Mouse (Mus musculus): ENCODE results near the gene Akap13. TPM values are rescaled to one million over a fixed set of nuclear protein-coding genes. Genes with fewer than 3 reads are reported as not detected.

Gene Akap13
- 24.3 and 27.9 TPM in 2 replicates for polyA plus RNA-seq (2015; fragmentation: Nextera tagmentation; extraction: Ambion mirVana)

DNA sequence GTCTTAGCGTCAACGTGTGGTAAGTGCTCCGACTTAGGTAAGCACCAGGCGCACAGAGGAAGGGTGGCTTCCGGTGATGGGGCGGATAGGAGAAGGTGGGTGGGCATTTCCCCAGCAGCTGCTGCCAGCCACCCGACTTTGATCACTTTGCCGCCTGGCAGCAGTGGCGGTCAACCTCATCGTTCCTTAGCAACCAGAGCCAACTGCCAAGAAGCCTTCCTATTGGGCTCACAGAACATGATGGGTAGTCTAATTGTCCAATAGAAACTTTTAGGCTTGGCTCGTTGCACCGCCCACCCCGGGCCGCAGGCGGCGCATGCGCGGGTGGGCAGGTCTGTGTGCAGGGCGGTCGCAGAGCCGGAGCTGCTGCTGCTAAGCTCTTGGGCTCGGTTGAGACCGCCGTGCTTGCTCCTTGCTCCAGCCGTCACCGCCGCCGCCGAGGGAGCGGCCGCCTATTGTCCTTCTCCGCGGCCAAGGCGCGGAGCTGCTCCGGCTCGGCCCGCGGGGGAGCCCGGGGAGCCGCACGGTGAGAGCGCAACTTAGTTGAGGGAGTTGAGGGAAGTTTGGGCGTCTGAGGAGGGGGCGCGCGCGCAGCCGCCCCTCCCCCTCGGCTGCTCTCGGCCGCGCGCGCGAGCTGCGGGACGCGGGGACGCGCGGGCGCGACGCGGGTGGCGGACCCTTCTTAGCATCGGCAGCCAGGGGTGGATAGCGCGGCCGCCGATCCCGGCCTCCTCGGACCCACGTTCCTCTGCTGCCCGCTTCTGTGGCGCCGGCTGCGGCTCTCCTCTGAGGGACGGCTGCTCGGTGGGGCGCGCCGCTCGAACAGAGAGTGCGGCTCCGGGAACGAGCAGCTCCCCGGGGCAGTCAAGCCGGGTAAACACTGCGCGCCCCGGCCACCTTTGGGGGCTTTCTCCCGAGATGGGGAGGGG lies at the start of gene Akap13:
Gene Akap13 (plus strand): TSS at position 312 of the 929 bp plus-strand sequence.
- under 1% methylated on average over 87 of the region's 94 CpGs for WGBS
- peak within 1 kb of the TSS; percentile 68 for H3K4me2 ChIP-seq (ENCODE audit: low read length)
- peak; percentile 100 for ATAC-seq (replicated peaks; ENCODE audit: low FRiP score, low read depth)
- H3K9ac ChIP-seq (ENCODE audit: low read depth, low read length): peak within 1 kb of the TSS; percentile 80
- no peaks in the 10 kb centered on the region for H3K27me3 ChIP-seq (ENCODE audit: insufficient read depth, low read length)
- TF ChIP-seq CTCF (IDR thresholded peaks at IDR 0.05; ENCODE audit: low read depth): peak; percentile 62
- DNase-seq (ENCODE audit: low spot score): peak; percentile 99
- no peaks in the 10 kb centered on the region for H3K9me3 ChIP-seq (replicated peaks; ENCODE audit: low read length)
- peak within 1 kb of the TSS; percentile 93 for H3K4me3 ChIP-seq (replicated peaks; ENCODE audit: low read depth, low read length)
- H3K4me1 ChIP-seq (replicated peaks; ENCODE audit: insufficient read depth, low read length): no peaks in the 10 kb centered on the region
- H3K27ac ChIP-seq: peak within 1 kb of the TSS; percentile 95
- no peaks in the 10 kb centered on the region for H3K36me3 ChIP-seq (ENCODE audit: insufficient read depth, low read length)

DNA sequence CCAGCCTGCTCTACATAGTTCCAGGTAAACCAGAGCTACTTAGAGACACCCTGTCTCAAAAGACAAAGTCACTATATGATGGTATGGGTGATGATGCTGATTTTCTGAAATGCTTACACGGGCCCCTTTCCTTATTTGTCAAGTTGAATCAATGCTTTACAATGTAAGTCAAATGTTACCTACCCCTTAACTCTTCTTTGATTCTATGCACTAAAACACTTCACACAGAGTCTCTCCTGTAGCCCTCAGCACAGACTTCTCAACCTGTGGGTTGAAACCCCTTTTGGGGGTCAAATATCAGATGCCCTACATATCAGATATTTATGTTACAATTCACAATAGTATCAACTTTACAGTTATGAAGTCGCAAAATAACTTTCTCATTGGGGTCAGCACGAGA lies 44.7 kb upstream of the Akap13 start:
- WGBS: 86% methylated on average over 3 of the region's 3 CpGs
- H3K27me3 ChIP-seq (ENCODE audit: insufficient read depth, low read length): no peaks in the 10 kb centered on the region
- no peaks in the 10 kb centered on the region for H3K9me3 ChIP-seq (replicated peaks; ENCODE audit: low read length)
- no peak for ATAC-seq (replicated peaks; ENCODE audit: low FRiP score, low read depth)
- no peak overlapping the region for H3K4me2 ChIP-seq (ENCODE audit: low read length)
- H3K4me3 ChIP-seq (replicated peaks; ENCODE audit: low read depth, low read length): no peak overlapping the region
- no peaks in the 10 kb centered on the region for H3K36me3 ChIP-seq (ENCODE audit: insufficient read depth, low read length)
- H3K27ac ChIP-seq: no peak overlapping the region
- TF ChIP-seq CTCF (IDR thresholded peaks at IDR 0.05; ENCODE audit: low read depth): no peak
- H3K9ac ChIP-seq (ENCODE audit: low read depth, low read length): no peak overlapping the region
- H3K4me1 ChIP-seq (replicated peaks; ENCODE audit: insufficient read depth, low read length): no peaks in the 10 kb centered on the region
- DNase-seq (ENCODE audit: low spot score): no peak

DNA sequence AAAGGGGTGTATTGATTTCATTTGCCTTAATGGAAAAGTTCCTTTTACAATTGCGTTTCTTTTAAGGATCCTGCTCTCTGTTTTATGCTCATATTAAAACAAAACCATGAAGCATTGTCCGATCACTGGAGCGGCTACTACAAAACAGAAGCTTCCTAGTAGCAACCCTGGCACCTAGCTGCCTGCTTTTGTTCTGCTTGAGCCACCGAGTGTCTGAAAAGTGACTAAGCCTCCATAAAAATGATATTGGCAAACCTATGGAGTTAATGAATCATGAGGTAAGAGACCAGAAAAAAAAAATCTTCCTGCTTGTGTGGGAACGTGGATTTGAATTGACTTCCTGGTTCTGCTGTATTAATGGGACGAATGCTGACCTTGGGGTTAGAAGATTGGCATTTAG lies 44.1 kb upstream of the Akap13 start:
- no peaks in the 10 kb centered on the region for H3K4me1 ChIP-seq (replicated peaks; ENCODE audit: insufficient read depth, low read length)
- no peak for TF ChIP-seq CTCF (IDR thresholded peaks at IDR 0.05; ENCODE audit: low read depth)
- H3K4me2 ChIP-seq (ENCODE audit: low read length): no peak overlapping the region
- H3K27me3 ChIP-seq (ENCODE audit: insufficient read depth, low read length): no peaks in the 10 kb centered on the region
- no peaks in the 10 kb centered on the region for H3K36me3 ChIP-seq (ENCODE audit: insufficient read depth, low read length)
- 59% methylated on average over 6 of the region's 6 CpGs for WGBS
- no peaks in the 10 kb centered on the region for H3K9me3 ChIP-seq (replicated peaks; ENCODE audit: low read length)
- no peak overlapping the region for H3K27ac ChIP-seq
- H3K9ac ChIP-seq (ENCODE audit: low read depth, low read length): no peak overlapping the region
- ATAC-seq (replicated peaks; ENCODE audit: low FRiP score, low read depth) (no peak), DNase-seq (ENCODE audit: low spot score) (no peak)
- H3K4me3 ChIP-seq (replicated peaks; ENCODE audit: low read depth, low read length): no peak overlapping the region

DNA sequence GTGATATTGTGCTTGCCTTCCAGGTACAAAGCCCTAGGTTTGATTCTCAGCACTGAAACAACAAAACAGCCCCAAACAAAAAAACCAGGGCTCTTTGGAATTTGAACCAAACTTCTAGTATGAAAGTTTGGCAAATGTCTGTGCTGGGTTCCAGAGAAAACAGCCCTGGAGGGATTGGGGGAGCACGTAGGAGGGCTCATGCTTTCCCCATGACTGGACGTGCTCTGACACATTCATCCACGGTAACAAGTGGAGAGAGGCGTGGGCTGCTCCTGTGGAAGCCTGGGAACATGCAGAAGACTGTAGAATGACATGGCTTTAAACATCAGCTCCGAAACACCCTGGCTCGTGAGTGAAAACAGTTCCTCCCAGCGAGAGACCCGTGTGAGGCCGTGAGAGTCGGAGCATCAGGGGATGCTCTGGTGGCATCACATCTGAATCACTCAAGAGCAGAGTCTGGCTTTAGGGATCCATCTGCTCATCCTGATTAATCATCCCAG lies 43.3 kb upstream of the Akap13 start:
- ATAC-seq (replicated peaks; ENCODE audit: low FRiP score, low read depth) (no peak), DNase-seq (ENCODE audit: low spot score) (no peak)
- Histone ChIP-seq H3K27me3 (ENCODE audit: insufficient read depth, low read length) (no peaks in the 10 kb centered on the region), H3K4me1 (replicated peaks; ENCODE audit: insufficient read depth, low read length) (no peaks in the 10 kb centered on the region), H3K4me2 (ENCODE audit: low read length) (no peak overlapping the region), H3K9ac (ENCODE audit: low read depth, low read length) (no peak overlapping the region), H3K27ac (no peak overlapping the region), H3K4me3 (replicated peaks; ENCODE audit: low read depth, low read length) (no peak overlapping the region), H3K36me3 (ENCODE audit: insufficient read depth, low read length) (no peaks in the 10 kb centered on the region), H3K9me3 (replicated peaks; ENCODE audit: low read length) (no peaks in the 10 kb centered on the region)
- 51% methylated on average over 10 of the region's 10 CpGs for whole genome bisulfite sequencing
- no peak for TF ChIP-seq CTCF (IDR thresholded peaks at IDR 0.05; ENCODE audit: low read depth)

DNA sequence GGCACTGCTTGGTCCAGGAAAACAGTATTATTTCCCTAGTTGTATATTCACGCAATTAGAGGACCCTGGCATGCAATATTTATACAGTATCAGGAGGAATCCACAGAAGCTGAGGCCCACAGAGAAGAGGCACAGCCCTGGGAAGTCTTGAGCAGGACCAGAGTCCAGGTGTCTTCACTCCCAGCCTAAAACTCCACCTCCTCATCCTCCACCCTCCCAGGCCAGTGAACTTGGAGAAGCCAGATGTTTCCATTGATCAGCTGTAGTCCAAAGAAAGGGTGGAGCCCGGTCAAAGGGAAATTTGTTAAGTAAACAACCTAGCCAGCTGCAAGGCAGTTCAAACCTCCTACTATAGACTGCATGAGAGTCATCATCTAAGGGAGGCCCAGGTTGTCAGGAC lies 42.8 kb upstream of the Akap13 start:
- no peak for TF ChIP-seq CTCF (IDR thresholded peaks at IDR 0.05; ENCODE audit: low read depth)
- H3K27me3 ChIP-seq (ENCODE audit: insufficient read depth, low read length): no peaks in the 10 kb centered on the region
- no peaks in the 10 kb centered on the region for H3K9me3 ChIP-seq (replicated peaks; ENCODE audit: low read length)
- no peaks in the 10 kb centered on the region for H3K4me1 ChIP-seq (replicated peaks; ENCODE audit: insufficient read depth, low read length)
- WGBS: 48% methylated on average over 2 of the region's 2 CpGs
- no peak overlapping the region for H3K27ac ChIP-seq
- 0 out of 2 replicates have a peak, but pooled peaks have one; percentile 43 for ATAC-seq (replicated peaks; ENCODE audit: low FRiP score, low read depth)
- no peak overlapping the region for H3K4me2 ChIP-seq (ENCODE audit: low read length)
- H3K4me3 ChIP-seq (replicated peaks; ENCODE audit: low read depth, low read length): no peak overlapping the region
- H3K36me3 ChIP-seq (ENCODE audit: insufficient read depth, low read length): no peaks in the 10 kb centered on the region
- peak; percentile 40 for DNase-seq (ENCODE audit: low spot score)
- no peak overlapping the region for H3K9ac ChIP-seq (ENCODE audit: low read depth, low read length)

DNA sequence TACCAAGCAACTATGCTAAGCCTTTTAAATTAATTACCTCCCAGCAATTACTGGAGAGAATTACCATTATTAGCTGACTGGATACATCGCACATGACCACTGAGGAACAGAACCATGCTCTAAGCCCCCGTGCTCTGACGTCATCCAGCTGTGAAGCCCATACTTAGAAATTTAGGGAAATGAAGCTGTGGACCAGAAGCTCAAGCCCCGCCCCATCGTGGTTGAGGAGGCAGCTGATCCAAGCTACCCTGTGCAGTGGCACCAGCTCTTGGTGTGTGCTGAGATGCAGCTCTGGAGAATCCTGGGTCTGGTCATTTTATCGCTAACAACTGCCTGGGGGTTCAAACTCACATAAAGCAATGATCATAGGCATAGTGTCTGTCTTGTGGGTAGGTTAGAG lies 41.4 kb upstream of the Akap13 start:
- no peak overlapping the region for H3K9ac ChIP-seq (ENCODE audit: low read depth, low read length)
- H3K36me3 ChIP-seq (ENCODE audit: insufficient read depth, low read length): no peaks in the 10 kb centered on the region
- H3K27me3 ChIP-seq (ENCODE audit: insufficient read depth, low read length): no peaks in the 10 kb centered on the region
- H3K4me2 ChIP-seq (ENCODE audit: low read length): no peak overlapping the region
- H3K4me1 ChIP-seq (replicated peaks; ENCODE audit: insufficient read depth, low read length): no peaks in the 10 kb centered on the region
- 56% methylated on average over 6 of the region's 6 CpGs for WGBS
- DNase-seq (ENCODE audit: low spot score) (no peak), ATAC-seq (replicated peaks; ENCODE audit: low FRiP score, low read depth) (no peak)
- H3K9me3 ChIP-seq (replicated peaks; ENCODE audit: low read length): no peaks in the 10 kb centered on the region
- H3K27ac ChIP-seq: no peak overlapping the region
- H3K4me3 ChIP-seq (replicated peaks; ENCODE audit: low read depth, low read length): no peak overlapping the region
- TF ChIP-seq CTCF (IDR thresholded peaks at IDR 0.05; ENCODE audit: low read depth): no peak
